Mouse (Mus musculus) embryonic facial prominence, embryonic 14.5 days (tissue): ENCODE data around the gene Reps1. TPM values are rescaled to one million over a fixed set of nuclear protein-coding genes. Genes with fewer than 3 reads are reported as not detected.

ENCODE experiments used
- ATAC-seq: fragments of 200-750 bp; cut with Nextera tagmentation; 2 replicates; pipeline ENCODE4 v1.8.0; 2017; ENCODE audit warnings: low read depth, moderate number of reproducible peaks, moderate TSS enrichment
- DNase-seq: peaks from one replicate; pipeline ENCODE4 v3.0.0-alpha.2; 2015; ENCODE audit warnings: low spot score
- H3K27ac ChIP-seq: fragments of 300-500 bp; sonication (generic); replicated peaks from 2 replicates; pipeline ENCODE4 v1.5.1; 2014; ENCODE audit warnings: low read depth, mild to moderate bottlenecking, low read length, moderate library complexity
- H3K27me3 ChIP-seq: fragments of 300-500 bp; sonication (generic); replicated peaks from 2 replicates; pipeline ENCODE4 v1.6.1; 2014; ENCODE audit warnings: low read length; ENCODE audit not compliant: control insufficient read depth, insufficient read depth
- H3K36me3 ChIP-seq: fragments of 300-500 bp; sonication (generic); 2 replicates; pipeline ENCODE4 v1.6.1; 2014; ENCODE audit warnings: low read length, mixed read lengths; ENCODE audit not compliant: control insufficient read depth, insufficient read depth
- H3K4me1 ChIP-seq: fragments of 300-500 bp; sonication (generic); 2 replicates; pipeline ENCODE4 v1.6.1; 2014; ENCODE audit warnings: antibody characterized with exemption, low read length; ENCODE audit not compliant: control insufficient read depth, insufficient read depth
- H3K4me2 ChIP-seq: fragments of 300-500 bp; sonication (generic); 2 replicates; pipeline ENCODE4 v1.6.1; 2014; ENCODE audit warnings: low read depth, mild to moderate bottlenecking, low read length, moderate library complexity, mixed read lengths
- H3K4me3 ChIP-seq: fragments of 300-500 bp; sonication (generic); 2 replicates; pipeline ENCODE4 v1.5.1; 2014; ENCODE audit warnings: low read depth, mild to moderate bottlenecking, low read length
- H3K9ac ChIP-seq: fragments of 300-500 bp; sonication (generic); 2 replicates; pipeline ENCODE4 v1.6.1; 2014; ENCODE audit warnings: low read depth, mild to moderate bottlenecking, low read length, moderate library complexity, mixed read lengths
- H3K9me3 ChIP-seq: fragments of 300-500 bp; sonication (generic); 2 replicates; pipeline ENCODE4 v1.6.1; 2016; ENCODE audit warnings: low read length; ENCODE audit not compliant: control insufficient read depth
- WGBS: fragments of 180-500 bp; shearing (Covaris S2); extraction: QIAGEN DNeasy Blood & Tissue Kit; methylation state at CpG from one replicate; pipeline ENCODE4 v1.1.7; 2014; 5-methylcytosine and 5-hydroxymethylcytosine counted together
- polyA plus RNA-seq: library from polyadenylated mRNA; unstranded; fragments of >200 nt; fragmentation: Nextera tagmentation; extraction: Ambion mirVana; gene quantifications from 2 replicates; pipeline ENCODE4 v1.2.1, GENCODE M21; 2014

Reps1 gene
- polyA plus RNA-seq, 1 experiment from 2014 or later, result 21.7 TPM

GRCm38 (mm10) chr10:18068880-18069279 lies 13.2 kb downstream of the Reps1 start:
- ATAC-seq (no peak), DNase-seq (no peak)
- 85% methylated on average over 2 of the region's 2 CpGs for WGBS
- no peak overlapping the region for H3K4me3 ChIP-seq
- no peak overlapping the region for H3K27ac ChIP-seq
- no peaks in the 10 kb centered on the region for H3K27me3 ChIP-seq
- no peak overlapping the region for H3K9ac ChIP-seq
- no peaks in the 10 kb centered on the region for H3K9me3 ChIP-seq
- peaks cover 15% of the 10 kb centered on the region for H3K4me1 ChIP-seq
- no peak overlapping the region for H3K4me2 ChIP-seq
- H3K36me3 ChIP-seq, result no peaks in the 10 kb centered on the region

- no peak for DNase-seq
- no peak overlapping the region for H3K4me2 ChIP-seq
- no peaks in the 10 kb centered on the region for H3K9me3 ChIP-seq
- H3K36me3 ChIP-seq, result no peaks in the 10 kb centered on the region
- peaks cover 15% of the 10 kb centered on the region for H3K4me1 ChIP-seq
- H3K27me3 ChIP-seq, result no peaks in the 10 kb centered on the region
- ATAC-seq, result no peak
- 77% methylated on average over 2 of the region's 2 CpGs for WGBS
- H3K4me3 ChIP-seq, result no peak overlapping the region
- H3K9ac ChIP-seq, result no peak overlapping the region
- no peak overlapping the region for H3K27ac ChIP-seq
Observed at GRCm38 (mm10) chr10:18069576-18069975, 13.9 kb downstream of the Reps1 start.

- Histone ChIP-seq H3K4me2 (no peak overlapping the region), H3K4me1 (peaks cover 15% of the 10 kb centered on the region), H3K9me3 (no peaks in the 10 kb centered on the region), H3K27ac (no peak overlapping the region), H3K9ac (no peak overlapping the region), H3K27me3 (no peaks in the 10 kb centered on the region), H3K36me3 (no peaks in the 10 kb centered on the region), H3K4me3 (no peak overlapping the region)
- 58% methylated on average over 3 of the region's 3 CpGs for WGBS
- DNase-seq, result no peak
- no peak for ATAC-seq
Observed at GRCm38 (mm10) chr10:18070144-18070543, 14.5 kb downstream of the Reps1 start.

- H3K9ac ChIP-seq, result no peak overlapping the region
- no peak for ATAC-seq
- peak overlapping the region; percentile 44; the same call in 1 of the 2 replicates for H3K27ac ChIP-seq
- H3K4me3 ChIP-seq, result no peak overlapping the region
- H3K27me3 ChIP-seq, result no peaks in the 10 kb centered on the region
- no peaks in the 10 kb centered on the region for H3K9me3 ChIP-seq
- H3K4me2 ChIP-seq, result no peak overlapping the region
- DNase-seq, result no peak
- no peaks in the 10 kb centered on the region for H3K36me3 ChIP-seq
- peaks cover 15% of the 10 kb centered on the region for H3K4me1 ChIP-seq
- WGBS, result 75% methylated on average over 2 of the region's 2 CpGs
Observed at GRCm38 (mm10) chr10:18070616-18071015, 15.0 kb downstream of the Reps1 start.

GRCm38 (mm10) chr10:18072871-18073270 lies 17.2 kb downstream of the Reps1 start:
- ATAC-seq (no peak), DNase-seq (no peak)
- WGBS, result 53% methylated on average over 3 of the region's 3 CpGs
- Histone ChIP-seq H3K4me1 (peaks cover 9% of the 10 kb centered on the region), H3K36me3 (0 out of 2 replicates have a peak, but pooled peaks cover 4% of the 10 kb centered on the region), H3K9ac (no peak overlapping the region), H3K9me3 (no peaks in the 10 kb centered on the region), H3K4me3 (no peak overlapping the region), H3K4me2 (no peak overlapping the region), H3K27me3 (no peaks in the 10 kb centered on the region), H3K27ac (no peak overlapping the region)

GRCm38 (mm10) chr10:18074383-18075075 lies 18.9 kb downstream of the Reps1 start:
- Histone ChIP-seq H3K36me3 (0 out of 2 replicates have a peak, but pooled peaks cover 4% of the 10 kb centered on the region), H3K4me2 (no peak overlapping the region), H3K9ac (no peak overlapping the region), H3K4me1 (peaks cover 9% of the 10 kb centered on the region), H3K27ac (no peak overlapping the region), H3K4me3 (no peak overlapping the region), H3K9me3 (no peaks in the 10 kb centered on the region), H3K27me3 (no peaks in the 10 kb centered on the region)
- WGBS, result 90% methylated on average over 5 of the region's 5 CpGs
- DNase-seq (no peak), ATAC-seq (no peak)

- Histone ChIP-seq H3K9ac (no peak overlapping the region), H3K4me3 (no peak overlapping the region), H3K9me3 (no peaks in the 10 kb centered on the region), H3K4me2 (no peak overlapping the region), H3K4me1 (no peaks in the 10 kb centered on the region; the same call in 1 of the 2 replicates), H3K27ac (no peak overlapping the region), H3K27me3 (no peaks in the 10 kb centered on the region), H3K36me3 (0 out of 2 replicates have a peak, but pooled peaks cover 4% of the 10 kb centered on the region)
- no peak for DNase-seq
- no peak for ATAC-seq
- whole genome bisulfite sequencing, result 92% methylated on average over 6 of the region's 6 CpGs
Observed at GRCm38 (mm10) chr10:18075845-18076244, 20.2 kb downstream of the Reps1 start.

- Histone ChIP-seq H3K27ac (no peak overlapping the region), H3K9ac (no peak overlapping the region), H3K36me3 (0 out of 2 replicates have a peak, but pooled peaks cover 6% of the 10 kb centered on the region), H3K4me1 (no peaks in the 10 kb centered on the region), H3K27me3 (no peaks in the 10 kb centered on the region), H3K4me2 (no peak overlapping the region), H3K9me3 (peaks cover 9% of the 10 kb centered on the region; the same call in 1 of the 2 replicates), H3K4me3 (no peak overlapping the region)
- ATAC-seq (no peak), DNase-seq (no peak)
- 77% methylated on average over 1 of the region's 1 CpGs for WGBS
Observed at GRCm38 (mm10) chr10:18081536-18081935, 25.9 kb downstream of the Reps1 start.

GRCm38 (mm10) chr10:18082772-18083171 lies 27.1 kb downstream of the Reps1 start:
- H3K4me1 ChIP-seq, result no peaks in the 10 kb centered on the region
- DNase-seq, result no peak
- H3K36me3 ChIP-seq, result 0 out of 2 replicates have a peak, but pooled peaks cover 3% of the 10 kb centered on the region
- no peak overlapping the region for H3K4me3 ChIP-seq
- no peak overlapping the region for H3K4me2 ChIP-seq
- H3K9ac ChIP-seq, result no peak overlapping the region
- peaks cover 15% of the 10 kb centered on the region; the same call in 1 of the 2 replicates for H3K9me3 ChIP-seq
- H3K27ac ChIP-seq, result no peak overlapping the region
- no peaks in the 10 kb centered on the region for H3K27me3 ChIP-seq
- no peak for ATAC-seq
- WGBS, result 96% methylated on average over 6 of the region's 6 CpGs
